Mouse (Mus musculus) forelimb bud, embryonic 11.5 days (tissue): ENCODE results near the gene H6pd.
A peak's percentile ranks its signal among the peaks of the same experiment; 100 is the strongest.
"Not testable (repeated sequence)": the region's sequence is repeated elsewhere in the genome, so short reads cannot be mapped to it uniquely, and the experiment has no call there.

Experiments used
- DNase-seq: peaks from one replicate; pipeline ENCODE4 v3.0.0-alpha.2; 2012; ENCODE audit warnings: low read depth, low spot score

Gene H6pd

DNA sequence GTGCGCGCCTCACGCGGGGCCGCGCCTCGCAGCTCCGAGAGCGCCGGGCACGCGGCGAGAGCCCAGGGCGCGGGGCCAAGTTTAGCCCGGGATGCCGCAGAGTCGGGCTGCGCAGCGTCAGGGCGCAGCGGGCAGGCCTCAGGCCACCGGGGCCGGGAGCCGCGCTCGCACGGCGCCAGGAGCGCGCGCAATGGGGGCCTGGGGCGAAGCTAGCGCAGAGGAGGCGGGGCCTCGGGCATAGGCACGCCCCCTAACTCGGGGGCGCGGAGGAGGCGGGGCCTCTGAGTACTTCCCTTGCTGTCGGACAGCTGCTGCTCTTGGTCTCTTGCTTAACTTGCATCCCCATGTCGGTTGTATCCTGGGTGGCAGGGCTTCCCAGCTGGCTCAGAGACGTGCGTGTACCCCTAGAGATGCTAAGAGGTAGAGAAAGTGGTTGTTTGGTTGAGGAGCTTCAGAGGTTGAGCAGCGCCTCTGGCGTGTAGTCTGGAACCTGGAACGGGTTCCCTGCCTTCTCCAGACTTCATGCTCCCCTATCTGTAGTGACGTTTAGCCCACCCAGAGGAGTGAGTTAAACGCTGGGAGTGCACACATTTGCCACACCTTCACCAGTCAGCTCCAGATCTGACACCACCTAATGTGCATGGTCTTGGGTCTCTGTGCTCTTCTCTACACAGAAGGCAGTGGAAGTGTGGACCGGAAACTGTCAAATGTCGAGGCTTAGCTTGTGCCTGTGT lies at the start of gene H6pd:
Gene H6pd, minus strand, starts transcription at position 171 of the 734 bp plus-strand sequence.
- peak; percentile 91 for DNase-seq

DNA sequence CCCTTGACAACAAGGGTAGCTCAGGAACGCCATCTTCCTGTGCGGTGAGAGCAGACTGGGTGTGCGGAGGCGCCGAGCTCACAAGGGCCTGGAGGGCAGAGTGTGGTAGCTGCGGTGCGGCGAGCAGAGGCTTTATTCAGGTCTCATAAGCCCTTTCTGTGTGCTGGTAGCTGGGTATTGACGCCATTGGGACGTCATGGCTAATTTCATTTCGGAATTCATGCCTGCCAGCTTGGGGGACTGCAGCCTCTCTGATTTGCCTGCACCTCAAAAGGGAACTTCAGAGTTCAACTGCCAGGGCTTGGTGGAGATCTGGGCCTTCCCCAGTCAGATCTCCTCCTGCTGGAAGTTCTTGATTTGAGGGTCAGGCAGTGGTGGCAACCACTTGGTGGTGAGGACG lies 48.9 kb upstream of the H6pd start:
- DNase-seq = no peak

DNA sequence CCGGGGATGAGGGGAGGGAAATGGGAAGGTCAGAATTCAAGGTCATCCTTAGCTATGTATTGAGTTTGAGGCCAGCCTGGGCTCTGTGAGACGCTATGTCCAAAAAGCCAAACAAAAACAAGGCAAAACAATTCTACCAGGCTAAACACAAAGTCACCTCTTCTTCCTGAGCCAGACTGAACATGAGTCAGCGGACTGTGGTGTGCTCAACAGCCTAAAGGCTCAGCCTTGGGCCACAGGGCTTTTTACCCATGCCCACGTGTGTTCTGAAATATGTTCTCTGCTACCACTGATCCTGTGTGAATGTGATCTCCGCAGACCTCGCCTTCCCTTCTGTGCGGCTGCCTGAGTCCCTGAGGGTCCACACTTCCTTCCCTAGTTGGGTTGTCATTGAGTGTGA lies 47.3 kb upstream of the H6pd start:
- DNase-seq = no peak

DNA sequence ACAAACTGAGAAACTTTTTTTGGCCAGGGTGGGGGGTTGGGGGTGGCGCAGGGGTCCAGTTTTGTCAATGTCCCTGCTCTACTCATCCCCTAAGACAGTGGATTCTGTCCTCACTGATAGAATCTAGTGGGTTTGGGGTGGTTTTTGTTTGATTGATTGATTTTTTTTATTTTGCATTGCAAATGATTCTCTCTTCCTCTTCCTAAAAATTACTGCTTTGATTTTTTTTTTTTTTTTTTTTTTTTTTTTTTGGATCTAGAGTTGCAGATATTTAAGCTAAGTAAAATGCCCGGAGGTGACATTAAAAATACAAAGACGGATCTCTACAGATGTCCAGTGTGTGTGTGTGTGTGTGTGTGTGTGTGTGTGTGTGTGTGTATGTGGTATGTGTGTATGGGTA lies 43.6 kb upstream of the H6pd start:
- DNase-seq = no peak

DNA sequence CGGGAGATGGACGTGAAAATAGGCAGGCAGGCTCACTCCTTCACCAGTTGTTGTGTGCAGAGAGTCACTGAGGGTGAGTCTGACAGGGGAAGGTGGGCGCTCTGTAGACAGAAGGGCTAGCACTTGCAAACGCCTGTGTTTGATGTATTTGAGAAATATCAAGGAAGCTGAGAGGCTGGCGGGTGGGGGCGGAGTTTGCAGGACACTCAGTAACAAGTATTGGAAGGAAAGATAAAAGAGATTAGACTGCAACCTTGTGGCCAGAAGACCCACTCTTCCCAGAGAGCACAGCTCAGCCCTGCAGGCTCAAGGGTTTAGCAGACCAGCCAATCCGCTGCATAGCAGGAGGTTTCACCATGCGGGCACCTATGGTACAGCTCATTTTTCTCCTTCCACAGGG lies 42.7 kb upstream of the H6pd start:
- no peak for DNase-seq

DNA sequence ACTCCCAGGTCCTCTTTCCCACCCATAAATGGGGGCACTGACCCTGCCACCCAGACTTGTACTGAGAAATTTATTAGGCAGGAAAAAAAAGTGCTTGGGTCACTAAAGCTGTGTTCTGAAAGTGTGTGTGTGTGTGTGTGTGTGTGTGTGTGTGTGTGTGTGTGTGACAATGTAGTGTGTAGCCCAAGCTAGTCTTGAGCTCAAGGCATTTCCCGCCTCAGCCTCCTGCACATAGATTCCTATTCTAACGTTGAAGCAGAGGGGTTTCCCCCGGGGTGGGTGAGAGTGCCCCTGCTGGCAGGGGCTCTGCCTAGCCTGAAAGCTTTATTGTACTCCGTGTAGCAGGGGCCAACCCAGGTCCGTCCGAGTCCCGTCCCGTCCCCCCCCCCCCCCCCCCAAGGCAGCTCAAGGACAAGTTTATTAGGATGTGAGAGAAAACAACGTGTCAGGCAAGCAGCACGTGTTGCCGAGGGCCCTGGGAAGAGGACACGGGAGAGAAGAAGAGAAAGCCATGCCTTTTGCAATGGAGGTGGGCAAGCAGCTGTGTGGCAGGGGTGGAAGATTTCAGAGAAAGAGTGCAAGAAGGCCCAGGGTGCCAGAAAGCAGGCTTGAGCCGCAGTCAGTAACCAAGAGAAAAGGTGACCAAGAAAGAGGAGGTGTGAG lies 40.9 kb upstream of the H6pd start:
- no peak for DNase-seq

DNA sequence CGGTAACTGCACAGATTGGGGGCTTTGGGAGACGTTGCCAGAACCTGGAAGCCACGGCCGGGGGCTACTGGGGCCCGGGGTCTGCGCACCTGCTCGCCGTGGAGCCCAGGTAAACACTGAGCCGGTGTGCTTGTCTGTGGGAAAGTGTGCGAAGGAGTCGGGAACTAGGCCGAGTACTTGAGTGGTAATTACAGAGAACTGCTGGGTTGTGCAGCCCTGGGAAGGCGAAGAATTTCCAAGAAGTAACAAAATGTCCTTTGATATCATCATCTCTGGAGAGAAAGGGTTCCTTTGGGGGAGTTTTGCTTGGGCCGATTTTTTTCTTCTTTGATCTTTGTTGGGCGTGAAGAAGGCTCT lies 40.3 kb upstream of the H6pd start:
- DNase-seq = no peak

DNA sequence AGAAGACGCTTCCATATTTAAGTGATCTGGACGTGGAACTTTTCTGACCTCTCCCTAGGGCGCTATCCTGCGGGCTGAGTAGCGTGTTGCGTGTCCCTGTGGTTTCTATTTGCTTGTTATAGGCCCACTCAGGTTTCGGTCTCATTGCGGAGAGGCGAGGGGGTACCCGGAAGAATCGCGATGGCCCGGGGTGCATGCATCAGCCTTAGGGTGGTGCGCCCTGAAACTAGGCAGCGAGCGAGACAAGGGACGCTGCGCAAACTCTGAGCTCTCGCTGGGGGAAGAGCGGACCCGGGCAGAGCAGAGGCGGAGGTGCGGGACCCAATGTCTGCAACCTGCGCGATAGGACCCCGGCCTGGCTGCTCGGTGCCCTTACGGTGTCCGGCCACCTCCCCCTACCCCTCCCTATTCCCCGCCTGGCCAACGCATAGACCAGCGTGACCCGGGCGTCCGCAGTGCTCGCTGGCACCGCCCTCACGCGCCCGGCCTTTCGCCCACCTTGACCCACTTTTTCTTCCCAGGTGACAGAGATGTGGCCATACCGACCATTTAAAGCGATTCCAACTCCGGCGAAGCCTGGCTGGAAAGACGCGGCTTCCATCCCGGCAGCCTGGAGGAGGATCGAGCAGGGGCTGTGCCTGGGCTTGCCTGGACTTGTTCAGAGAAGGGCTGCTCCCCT lies 39.8 kb upstream of the H6pd start:
- DNase-seq = no peak

DNA sequence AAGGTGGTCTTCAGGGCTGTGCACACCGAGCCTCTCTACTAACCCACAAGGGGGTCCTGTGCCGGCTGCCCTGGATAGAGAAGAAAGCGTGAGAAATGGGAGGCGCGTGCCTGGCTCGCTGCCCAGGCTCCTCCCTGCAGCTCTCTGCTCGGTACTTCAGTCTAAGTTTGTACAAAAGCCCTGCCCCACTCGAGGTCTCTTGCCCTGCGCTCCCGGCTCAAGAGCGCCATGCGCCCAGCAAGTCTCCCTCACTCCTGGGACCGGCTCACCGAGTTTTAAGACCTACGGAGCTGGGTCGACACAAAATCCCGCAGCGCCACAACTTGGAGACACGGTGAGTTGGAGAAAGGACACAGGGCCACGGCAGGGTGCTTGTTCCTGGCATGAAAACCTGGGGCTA lies 39.2 kb upstream of the H6pd start:
- no peak for DNase-seq

DNA sequence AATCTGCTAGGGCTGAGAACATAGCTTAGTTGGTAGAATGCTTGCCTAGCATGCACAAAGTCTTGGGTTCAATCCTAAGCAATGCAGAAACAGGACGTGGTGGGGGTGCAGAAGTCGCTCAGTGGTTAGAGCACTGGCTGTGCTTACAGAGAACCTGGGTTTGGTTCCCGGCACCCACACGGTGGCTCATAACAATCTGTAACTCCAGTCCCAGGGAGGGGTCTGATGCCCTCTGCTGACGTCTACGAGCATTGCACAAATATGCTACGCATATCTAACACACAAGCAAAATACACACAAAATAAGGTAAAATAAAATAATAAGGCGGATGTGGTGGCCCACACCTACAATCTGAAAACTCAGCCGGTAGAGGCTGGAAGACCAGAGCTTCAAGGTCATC lies 34.8 kb upstream of the H6pd start:
- no peak for DNase-seq

DNA sequence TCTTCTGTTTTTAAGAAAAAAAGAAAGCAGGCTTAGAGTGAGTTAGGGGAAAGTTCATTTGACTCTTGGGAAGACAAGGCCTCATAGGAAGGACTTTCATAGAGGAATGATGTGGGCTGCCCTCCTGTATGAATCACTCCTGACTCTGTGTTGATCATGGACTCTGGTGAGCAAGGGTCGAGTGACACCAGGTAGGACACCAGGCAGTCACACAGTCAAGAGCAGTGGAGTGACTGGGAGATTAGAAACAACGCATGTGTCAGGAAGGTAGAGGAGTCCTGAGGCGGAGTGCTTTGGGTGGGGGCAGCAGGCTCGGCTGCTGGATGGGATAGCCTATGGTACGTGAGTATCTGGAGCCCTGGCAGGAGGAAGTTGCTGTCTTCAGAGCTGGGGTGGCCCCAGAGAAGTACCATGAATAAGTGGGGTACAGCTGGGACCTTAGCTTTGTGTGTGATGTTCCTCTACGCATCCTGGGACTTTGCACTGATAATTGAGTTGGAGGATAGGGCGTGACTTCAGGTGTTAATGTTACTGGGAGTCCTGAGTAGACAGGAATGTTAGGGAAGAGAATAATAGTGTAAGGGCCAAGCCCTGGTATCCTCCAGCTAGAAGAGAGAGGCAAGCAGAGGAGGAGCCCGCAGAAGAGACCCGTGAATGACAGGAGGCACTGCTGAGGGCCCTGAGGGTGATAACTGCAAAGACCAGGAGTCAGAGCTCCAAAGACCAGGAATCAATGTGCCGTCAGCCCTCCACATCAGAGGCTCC lies 32.7 kb upstream of the H6pd start:
- no peak for DNase-seq

DNA sequence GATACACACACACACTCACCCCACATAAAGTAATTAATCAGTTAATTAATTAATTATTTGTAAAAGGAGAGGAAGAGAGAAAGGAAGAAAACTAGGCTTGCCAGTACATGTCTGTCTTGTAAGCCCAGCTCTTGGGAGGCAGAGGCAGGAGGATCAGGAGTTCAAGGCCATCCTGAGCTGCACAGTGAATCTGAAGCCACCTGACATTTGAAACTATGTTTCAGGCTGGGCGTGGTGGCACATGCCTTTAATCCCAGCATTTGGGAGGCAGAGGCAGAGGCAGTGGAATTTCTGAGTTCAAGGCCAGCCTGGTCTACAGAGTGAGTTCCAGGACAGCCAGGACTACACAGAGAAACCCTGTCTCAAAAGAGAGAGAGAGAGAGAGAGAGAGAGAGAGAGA lies 32.0 kb upstream of the H6pd start:
- not testable (repeated sequence) for DNase-seq

DNA sequence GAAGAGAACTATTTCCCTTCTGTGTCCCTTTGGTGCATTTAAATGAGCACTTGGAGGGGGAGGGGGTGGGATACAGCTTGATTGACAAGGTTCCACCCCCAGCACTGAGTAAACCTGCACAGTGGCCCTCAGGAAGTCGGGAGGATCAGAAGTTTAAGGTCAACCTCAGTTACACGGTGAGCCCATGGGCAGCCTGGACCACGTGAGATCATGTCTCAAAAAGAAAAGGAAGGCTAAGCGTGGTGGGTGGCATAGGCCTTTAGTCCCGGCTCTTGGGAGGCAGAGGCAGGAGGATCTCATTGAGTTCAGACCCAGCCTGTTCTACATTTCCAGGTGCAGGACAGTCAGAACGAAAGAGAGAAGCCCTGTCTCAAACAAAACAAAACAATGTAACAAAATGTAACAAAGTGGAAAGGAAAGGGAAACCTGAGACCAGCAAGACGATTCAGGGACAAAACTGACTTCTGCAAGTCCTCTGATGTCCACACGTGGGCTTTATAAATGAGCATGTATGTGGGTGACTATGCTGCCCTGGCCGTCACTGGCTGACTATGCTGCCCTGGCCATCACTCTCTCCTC lies 31.3 kb upstream of the H6pd start:
- no peak for DNase-seq

DNA sequence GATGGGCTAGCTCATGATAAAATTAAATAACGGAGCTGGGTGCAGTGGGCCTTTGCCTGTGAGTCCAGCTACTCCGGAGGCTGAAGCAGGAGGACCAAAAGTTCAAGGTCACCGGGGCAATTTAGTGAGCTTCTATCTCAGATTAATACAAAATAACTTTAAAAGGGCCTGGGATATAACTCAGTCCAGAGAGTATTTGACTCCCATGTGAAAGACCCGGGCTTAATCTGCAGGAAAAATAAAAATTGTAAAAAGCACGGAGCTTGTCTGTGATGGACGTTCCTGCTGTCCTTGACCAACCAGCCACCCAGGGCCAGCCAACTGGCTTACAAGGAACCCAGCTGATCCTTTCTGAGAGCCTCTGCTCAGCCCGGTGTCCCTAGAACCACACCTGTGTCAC lies 29.7 kb upstream of the H6pd start:
- DNase-seq = no peak

DNA sequence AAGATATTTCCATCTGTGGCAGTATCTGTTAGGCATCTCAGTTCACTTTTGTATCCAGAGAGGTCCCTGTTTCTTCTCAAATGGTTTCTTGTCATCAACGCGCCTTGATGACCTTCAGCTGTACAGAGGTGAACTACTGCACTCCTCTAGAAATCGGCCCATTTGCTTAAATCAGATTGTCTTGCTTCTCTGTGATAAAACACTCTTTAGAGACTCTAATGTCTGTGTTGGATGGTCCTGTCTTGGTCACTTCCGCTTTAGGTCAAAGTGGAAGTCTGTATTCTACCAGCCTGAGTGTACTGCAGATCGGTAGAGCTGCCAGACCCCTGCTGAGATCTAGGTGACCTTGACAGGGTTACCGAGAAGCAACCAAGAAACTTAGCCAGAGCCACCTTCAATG lies 27.3 kb upstream of the H6pd start:
- no peak for DNase-seq

DNA sequence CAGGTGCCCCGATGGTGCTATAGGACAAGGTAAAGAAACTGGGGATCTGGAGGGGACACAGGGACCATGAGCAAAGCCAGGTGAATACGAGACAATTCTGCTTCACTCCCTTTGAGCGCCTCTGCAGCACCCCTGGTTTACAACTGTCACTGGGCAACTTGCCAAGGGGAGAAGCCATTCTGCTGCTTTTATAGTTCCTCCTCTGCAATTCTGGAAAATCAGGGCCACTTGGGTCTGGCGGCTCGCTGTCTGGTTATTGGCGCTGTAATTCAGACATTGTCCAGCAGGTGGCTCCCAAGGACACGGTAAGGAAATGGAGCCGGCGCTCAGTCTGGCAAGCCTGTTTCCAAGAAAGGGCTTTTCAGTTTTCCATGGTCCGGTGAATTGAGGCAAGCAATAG lies 26.5 kb upstream of the H6pd start:
- DNase-seq = peak; percentile 89

DNA sequence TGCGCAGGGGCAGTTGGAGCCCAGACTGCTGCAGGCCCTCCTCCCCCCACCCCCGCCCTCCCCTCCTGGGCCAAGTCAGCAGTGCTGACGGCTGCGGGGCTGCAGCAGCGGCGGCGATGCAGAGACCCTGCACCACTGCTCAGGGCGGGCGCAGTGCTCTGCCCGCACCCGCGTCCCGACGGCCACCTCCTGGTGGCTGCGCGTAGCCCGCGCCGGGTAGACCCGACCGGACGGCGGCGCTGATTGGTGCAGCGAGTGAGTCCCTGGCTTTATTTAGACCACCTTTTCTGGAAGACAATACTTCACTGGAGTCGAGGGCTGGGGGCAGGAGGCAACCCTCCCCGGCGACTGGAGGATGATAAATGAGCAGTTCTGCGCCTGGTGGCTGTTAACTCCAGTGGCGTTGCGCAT lies 24.4 kb upstream of the H6pd start:
- no peak for DNase-seq

DNA sequence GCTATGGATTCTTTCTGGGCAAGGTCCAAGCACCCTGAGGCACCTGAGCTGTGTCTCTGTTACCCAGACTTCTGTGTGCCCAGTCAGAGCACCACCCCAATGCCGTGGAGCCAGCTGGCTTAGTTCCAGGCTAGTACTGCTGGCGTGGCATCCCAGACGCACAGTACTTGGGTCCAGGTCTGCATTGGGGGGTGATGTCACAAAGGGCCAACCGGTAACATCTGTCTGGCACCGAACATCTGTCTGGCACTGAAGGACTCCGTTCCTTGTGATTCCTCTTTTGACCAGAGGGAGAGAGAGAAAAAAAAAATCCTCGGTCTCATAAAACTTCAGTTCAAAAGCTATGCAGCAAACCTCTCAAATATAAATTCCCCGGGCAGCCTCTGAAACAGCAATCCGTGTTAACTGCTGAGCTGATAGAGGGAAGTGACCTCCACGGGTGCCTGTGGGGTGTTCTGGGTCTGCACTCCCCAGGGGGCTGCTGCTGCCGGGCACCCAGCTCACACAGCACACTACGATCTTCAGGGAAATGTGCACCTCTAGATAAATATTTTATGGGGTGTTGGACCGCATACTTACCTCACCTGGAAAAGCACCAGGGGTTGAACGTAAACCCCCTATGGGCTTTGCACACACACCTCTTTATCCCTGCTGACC lies 22.5 kb upstream of the H6pd start:
- no peak for DNase-seq

DNA sequence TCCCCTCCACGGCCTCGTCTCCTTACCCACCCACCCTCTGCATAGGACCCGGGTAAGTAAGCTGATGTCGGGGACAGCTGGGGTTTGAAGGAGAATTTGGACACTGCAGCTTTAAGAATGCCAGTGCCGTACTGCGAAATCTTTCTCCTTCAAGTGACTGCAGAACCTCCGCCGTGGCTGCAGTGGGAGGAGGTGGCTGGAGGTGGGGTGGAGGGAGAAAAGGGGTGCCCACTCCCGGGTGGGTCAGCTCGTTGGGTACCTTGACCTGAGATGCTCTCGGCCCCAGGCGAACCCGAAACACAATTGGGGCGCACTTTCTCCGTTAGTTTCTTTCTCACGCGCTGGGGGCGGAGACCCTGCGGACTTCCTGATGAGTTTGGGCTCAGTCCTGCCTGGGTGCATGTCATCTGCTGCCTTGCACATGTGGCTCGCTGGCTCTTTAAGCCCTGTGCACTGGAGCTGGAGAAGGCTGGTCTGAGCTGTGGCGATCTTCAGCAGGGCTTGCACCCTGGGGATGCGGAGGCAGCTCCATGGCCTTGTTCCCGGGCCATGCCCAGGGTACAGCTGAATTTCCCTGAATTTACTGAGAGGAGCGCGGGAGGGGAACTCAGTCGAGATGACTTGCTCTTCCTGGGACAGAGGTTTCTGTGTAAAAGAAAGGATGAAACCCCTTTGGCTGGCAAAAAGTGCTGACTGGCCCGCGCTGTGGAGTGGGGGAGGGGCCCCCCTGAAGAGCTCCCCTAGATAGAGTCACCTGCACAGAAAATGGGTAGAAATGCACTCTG lies 21.8 kb upstream of the H6pd start:
- no peak for DNase-seq

DNA sequence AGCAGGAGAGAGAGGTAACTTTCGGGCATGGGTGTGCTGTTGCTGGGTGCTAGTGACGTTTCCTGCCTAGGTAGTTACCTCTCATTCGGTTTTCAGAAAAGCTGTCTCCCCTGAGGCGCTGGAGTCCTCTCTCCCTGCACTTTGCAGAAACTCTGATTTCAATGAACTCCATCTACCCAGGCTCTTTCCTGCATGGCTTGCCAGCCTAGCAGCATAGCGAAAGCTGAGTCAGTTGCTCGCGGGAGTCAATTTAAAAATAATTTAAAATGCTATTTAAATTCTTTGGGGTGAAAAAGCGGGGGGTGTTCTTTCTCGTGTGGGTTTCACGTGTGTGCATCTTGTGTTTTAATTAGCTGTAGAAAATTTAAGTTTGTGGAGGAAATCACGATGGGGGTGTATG lies 21.1 kb upstream of the H6pd start:
- DNase-seq = no peak

DNA sequence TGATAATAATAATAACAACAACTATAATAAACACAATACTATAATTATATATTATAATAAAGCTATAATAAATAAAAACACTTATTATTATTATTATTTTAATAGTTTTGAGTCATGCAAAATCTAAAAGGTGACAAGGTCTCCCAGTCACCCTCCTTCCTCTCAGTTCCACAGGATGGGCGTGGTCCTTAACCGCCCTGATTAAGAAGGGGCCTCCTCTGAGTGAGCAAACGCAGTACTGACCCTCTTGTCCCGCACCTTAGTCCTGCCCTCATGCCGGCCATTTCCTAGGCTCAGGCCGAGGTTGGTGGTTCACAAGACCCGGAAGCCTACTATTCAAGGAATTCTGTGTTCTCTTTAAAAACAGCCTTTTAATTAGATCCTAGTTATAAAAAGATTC lies 14.7 kb upstream of the H6pd start:
- DNase-seq = no peak
